Mouse (Mus musculus) cerebellum, adult 18-20 months (tissue): Measurements from ENCODE around the gene Scn1a.

ENCODE experiments used
- DNase-seq, 2 experiments: peaks; one replicate each; pipeline ENCODE4 v3.0.0; 2021

Scn1a gene

GRCm38 (mm10) chr2:66440711-66441110 is at the start of gene Scn1a:
Gene Scn1a (minus strand): TSS chr2:66440840.
- peak; percentile 71 to 72 for DNase-seq

DNA sequence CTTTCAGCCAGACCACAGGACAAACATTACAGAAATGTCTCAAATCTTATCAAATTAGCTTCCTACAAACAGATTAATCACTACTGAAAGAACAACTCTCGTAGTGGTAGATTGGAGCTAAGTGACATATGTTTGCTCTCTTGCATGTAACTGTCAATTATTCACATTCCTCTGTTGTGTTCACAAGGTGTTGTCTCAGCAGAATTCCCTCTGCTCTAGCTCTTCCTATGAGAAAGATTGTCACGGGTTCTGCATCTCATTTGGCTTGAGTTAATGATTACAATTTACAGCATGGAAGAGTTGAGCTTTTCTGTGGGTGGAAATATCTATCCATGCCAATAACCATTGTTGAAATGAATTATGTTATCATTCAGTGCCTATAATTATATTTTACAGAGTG is 37.8 kb upstream of the Scn1a start:
- DNase-seq: no peak

GRCm38 (mm10) chr2:66473181-66473822 is 32.7 kb upstream of the Scn1a start:
- DNase-seq: peak; percentile 20 to 28

DNA sequence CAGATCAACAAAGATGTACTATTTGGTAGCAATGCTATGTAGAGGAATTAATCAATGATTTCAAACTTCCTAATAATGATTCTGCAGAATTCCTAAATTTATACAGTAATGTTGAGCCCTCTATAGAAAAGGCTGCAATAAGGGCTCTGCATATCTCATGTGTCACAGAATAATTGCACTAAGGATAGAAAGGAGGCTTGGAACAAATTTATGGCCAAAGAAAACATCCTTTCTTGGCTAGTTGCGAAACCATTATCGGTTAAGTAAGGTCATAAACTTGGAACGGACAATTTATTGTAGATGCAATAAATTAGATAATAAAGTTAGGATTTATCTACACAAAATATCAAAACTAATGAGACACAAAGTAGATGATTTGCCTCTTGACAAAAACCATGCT is 24.8 kb upstream of the Scn1a start:
- no peak for DNase-seq

DNA sequence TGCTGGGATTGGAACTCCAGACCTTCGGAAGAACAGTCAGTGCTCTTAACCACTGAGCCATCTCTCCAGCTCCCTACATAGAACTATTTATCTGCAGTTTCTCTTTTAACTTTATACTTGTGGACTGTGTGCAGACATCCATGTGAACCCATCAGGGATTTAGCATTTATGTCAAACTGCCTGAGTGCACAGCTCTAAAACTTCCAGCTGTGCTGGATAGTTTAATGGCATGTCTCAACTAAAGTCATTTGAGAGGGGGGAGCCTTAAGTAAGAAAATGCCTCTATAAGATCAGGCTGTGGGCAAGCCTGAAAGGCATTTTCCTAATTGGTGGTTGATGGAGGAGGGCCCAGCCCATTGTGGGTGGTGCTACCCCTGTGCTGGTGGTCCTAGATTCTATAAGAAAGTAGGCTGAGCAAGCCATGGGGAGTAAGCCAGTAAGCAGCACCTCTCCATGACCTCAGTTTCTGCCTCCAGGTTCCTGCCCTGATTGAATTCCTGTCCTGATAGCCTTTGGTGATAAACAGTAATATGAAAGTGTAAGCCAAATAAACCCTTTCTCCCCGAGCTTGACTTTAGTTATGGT is 24.3 kb upstream of the Scn1a start:
- DNase-seq: no peak

DNA sequence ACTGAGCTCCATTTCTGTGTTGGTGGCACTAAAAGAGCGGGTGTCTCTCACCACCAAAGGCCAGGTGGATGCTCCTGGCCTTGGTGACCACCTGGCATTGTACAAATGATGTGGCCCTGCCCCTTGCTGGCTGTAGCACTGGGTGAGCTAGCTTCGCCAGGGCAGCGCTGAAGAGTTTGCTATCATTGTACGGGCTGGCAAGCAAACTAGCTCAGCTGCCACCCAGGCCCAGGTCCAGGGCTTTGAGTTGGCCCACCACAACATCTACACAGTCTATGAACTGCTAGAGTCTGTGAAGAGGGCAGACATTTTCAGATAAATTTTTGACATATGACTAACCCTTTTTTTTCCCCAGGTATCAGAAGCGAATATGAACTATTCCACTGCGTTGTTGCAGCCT is 23.3 kb upstream of the Scn1a start:
- DNase-seq: no peak

DNA sequence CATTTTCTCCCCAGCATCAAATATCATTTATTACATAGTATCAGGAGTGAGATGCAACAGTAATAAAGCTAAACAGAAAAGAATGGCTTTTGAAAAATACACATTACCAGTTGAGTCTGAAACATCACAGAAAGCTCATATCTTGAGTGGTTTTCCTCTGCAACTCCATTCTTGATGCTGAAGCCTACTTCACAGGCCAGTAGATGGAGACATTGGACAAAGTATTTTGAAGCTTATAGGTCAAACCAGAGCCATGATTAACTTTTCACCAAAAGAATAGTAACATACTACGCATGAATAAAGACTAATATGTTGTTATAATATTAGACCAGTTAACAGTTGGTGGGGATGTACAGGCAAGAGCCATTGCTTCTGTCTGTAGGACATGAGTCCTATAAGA is 21.8 kb upstream of the Scn1a start:
- DNase-seq: no peak

GRCm38 (mm10) chr2:66439764-66440471 is 722 bp downstream of the Scn1a start:
- DNase-seq: peak; percentile 47 to 68

GRCm38 (mm10) chr2:66436286-66436685 is 4.4 kb downstream of the Scn1a start:
- no peak for DNase-seq

GRCm38 (mm10) chr2:66409740-66410290 is 30.8 kb downstream of the Scn1a start:
- DNase-seq: peak; percentile 61 to 72

DNA sequence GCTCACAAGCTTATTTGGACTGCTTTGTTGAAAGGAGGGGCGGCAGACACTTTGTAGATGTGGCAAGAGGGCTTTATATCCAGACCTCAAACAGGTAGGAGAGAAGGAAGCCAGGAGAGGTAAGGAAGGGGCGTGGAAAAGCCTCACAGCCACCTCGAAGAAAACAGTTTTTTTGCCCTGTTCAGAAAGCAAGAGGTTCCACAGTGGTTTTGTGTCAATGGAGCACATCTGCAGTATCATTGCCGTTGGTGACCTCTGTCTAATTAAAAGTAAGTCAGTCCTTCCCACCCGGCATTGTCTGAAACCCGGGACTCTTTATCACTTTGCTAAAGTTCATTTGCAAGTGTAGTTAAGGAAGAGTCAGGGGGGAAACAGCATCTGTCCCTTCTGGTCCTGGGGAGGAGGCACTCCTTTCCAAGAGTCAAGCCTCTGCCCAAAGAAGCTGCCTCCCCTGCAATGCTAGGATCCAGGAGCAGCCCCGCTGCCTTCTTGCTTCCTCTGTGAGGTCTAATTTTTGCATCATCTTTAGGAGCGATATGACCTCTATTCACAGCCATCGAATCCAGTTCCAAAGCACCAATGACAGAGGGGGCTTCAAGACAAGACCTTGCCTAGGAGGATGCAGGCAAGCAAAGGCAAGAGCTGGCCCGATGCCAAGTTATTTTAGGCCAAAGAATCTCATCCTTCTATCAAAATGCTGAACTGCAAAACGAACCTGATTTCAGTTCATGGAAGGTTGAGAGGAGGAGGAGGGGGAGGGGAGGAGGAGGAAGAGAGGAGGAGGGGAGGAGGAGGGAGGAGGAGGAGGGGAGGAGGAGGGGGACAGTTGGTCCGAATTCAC is 31.5 kb downstream of the Scn1a start:
- DNase-seq: peak; percentile 66 to 75

DNA sequence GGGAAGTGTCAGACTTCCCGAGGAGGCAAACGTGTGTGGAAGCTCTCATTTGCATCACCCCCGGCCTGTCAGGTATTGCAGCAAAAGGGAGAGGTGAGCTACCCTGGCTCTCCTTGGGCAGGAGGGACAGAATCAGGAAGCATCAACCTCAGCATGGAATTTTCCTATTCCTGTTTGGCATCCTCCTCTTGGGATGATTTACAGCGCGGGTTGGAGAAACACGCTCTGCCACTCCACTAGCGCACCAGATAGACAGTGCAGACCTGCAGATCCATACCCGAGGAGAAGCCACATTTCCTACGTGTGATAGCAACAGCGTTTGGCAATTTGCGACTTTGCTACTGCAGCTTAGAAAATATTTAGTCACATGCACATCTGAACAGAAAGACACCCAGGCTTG is 32.2 kb downstream of the Scn1a start:
- DNase-seq: peak; percentile 58 to 64

GRCm38 (mm10) chr2:66392586-66392985 is 48.1 kb downstream of the Scn1a start:
- no peak for DNase-seq

DNA sequence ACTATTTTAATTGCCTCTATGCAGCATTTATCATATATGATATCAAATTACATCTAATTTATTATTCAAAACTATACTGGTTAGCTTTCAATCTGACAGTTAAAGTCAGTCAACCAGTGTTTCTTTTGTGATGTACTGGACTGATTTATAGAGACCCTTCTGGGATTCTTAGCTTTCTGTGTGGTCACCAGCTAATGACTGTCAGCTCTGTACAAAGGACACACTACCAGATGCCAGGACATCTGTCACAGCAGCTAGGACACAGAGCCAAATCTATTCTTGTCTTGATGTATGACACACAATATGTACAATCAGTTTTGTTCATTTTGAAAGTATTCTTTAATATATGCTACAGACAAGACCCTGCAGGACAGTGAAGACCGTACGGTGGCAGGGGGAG is 72.7 kb downstream of the Scn1a start:
- DNase-seq: no peak

DNA sequence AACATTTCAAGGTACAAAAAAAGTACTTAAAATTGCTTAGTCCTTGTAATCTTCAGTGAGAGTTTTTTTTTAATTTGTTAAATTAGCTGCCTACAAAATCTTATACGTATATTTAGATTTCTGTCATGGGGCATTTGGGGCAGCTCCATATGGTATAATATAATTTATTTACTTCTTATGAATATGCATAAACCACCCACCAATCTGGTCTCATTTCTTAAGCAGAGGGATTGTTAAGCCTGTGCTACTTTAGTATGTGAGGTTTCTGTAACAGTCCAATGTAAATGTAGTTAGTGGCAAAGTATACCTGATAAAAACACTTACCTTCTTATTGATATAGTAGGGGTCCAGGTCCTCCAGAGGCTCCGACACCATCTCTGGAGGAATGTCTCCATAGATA is 90.0 kb downstream of the Scn1a start:
- DNase-seq: no peak

DNA sequence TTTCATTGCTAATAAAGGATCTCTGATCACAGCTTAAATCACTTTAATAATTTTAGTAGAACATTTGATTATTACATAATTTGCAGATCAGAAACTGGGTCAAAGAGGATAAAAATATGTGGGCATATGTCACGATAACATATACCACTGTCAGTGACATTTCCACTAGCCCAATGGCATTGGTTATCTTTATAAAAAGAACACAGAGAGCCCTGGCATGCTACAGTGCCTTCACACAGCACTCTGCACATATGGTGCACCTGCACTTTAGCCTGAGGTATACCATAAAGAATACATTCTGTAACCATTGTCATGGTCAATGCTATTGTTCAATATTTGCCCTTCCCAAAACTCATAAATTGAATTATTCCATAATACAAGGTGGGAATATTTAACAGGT is 94.0 kb downstream of the Scn1a start:
- DNase-seq: no peak

- no peak for DNase-seq
These were observed 94.5 kb downstream of the Scn1a start for GRCm38 (mm10) chr2:66346181-66346580.

GRCm38 (mm10) chr2:66337406-66337805 is 103.2 kb downstream of the Scn1a start:
- peak; percentile 25 to 43 for DNase-seq

DNA sequence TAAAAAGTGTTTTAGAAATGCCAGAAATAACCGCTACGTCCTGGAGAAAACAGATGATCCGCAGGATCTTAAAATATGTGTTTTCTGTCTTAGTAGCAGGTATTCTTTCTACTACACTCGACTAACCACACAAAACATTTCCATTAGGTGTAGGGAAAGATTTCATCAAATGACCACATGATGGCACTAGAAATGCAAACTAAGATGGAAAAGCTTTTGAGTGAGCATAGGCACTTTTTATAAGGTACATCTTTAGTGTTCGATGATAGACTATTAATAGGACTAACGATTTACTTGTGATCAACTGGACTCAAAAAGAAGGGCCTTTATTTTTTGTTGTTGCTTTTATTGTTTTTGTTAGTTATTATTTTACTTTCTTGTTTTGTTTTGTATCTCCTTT is 104.2 kb downstream of the Scn1a start:
- DNase-seq: no peak

- no peak for DNase-seq
These were observed 168.1 kb downstream of the Scn1a start for GRCm38 (mm10) chr2:66272551-66272950.

GRCm38 (mm10) chr2:66256220-66257131 is 184.2 kb downstream of the Scn1a start, which contains the start of gene Ttc21b:
Gene Ttc21b (minus strand): TSS chr2:66256617.
- peak; percentile 98 to 99 for DNase-seq

DNA sequence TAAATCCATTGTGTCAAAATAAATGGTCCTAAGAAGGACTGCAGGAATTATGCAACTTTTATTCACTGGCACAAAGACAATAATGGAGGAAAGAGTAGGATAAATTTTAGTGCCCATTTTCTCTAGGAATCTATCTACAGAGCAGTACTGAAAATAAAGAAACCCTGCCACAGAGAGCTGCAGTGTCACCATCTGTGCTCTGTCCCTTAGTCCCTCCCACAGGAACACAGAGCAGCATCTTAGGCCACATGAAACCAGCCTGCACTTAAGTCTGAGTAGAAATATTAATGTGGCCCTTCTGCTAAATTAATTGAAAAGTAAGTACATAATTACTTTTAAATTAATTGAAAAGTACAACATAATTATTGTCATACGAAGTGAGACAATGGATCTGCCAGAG is 196.6 kb downstream of the Scn1a start:
- DNase-seq: no peak
